Mouse (Mus musculus): ENCODE measurements at regions not wholly inside any gene's neighbourhood (a gene's known extent, or its start where the extent isn't known, plus 50 kb on each side); places are given as distances from the start of the nearest gene placed in this dataset.

- DNase-seq (ENCODE audit: extremely low spot score), result no peak
Observed at GRCm38 (mm10) chr2:178711587-178712080, 281.3 kb downstream of the Cdh26 start.

DNA sequence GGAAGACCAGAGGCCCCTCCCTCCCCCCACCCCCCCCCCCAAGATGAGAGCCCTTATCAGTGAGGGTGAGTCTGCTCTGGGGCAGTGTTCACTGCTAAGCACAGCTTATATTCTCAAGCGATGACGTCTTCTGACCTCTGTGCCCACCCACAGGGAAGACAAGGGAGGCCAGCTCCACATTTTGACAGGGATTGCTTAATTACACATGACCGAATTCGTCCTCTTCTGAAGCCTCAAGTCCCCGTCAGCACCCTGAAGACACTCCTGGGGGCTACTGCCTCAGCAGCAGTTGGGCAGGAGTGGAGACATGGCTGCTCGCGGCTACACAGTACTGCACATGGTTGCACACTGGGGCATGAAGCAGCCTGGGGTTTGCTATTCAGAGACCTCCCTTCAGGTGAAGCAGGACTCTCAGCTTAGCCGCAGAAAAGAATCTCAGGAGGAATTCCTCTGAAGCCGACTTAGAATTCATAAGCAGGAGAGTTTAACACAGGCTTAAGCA, 282.1 kb downstream of the Cdh26 start:
- no peak for DNase-seq (ENCODE audit: extremely low spot score)

DNA sequence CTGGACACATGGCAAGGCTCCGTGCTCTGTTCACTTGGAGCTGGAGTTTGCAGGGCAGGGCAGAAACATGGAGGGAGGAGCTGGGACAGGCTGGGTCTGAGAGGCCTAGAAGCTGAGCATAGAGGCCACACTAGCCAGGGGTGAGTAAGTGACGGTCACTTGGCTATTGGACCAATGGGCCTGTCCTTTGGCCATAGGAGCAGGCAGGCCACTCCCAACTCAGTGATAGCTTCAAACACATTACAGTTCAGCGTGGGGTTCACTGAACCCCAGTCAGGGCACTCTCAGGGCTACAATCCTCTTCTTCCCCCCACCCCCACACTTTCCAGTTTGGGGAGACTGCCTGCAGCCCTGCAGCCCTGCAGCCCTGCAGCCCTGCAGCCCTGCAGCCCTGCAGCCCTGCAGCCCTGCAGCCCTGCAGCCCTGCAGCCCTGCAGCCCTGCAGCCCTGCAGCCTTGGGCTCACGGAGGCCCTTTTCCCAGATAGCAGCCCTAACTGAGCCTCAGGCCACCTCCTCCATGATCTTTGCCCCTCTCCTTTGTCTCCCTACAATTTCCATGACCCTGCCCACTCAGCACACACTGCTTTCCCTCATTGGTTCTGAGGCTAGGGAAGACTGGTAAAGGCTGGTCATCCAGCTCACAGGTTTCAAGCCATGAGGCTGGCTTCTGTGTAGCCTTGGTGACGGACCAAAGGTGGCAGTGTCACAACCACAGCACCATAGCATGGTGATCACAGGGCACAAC, 285.3 kb downstream of the Cdh26 start:
- DNase-seq (ENCODE audit: extremely low spot score), result no peak

DNA sequence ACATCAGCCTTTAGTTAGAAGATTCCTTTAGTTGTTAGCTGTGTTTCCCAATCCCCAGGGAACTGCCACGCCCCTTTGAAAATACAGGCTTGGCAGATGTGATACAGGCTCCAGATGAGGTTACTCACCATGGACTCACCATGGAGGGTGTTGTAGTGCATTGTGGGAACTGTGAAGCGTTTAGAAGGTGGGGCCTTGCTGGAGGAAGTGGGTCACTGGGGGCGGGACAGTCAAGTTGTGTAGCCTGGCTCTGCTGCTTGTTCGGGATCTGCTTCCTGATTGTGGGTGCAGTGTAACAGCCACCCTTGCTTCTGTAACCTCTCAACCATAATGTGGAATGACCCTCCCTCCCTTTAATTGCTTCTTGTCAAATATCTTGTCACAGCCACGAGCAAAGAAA, 287.7 kb downstream of the Cdh26 start:
- no peak for DNase-seq (ENCODE audit: extremely low spot score)

DNA sequence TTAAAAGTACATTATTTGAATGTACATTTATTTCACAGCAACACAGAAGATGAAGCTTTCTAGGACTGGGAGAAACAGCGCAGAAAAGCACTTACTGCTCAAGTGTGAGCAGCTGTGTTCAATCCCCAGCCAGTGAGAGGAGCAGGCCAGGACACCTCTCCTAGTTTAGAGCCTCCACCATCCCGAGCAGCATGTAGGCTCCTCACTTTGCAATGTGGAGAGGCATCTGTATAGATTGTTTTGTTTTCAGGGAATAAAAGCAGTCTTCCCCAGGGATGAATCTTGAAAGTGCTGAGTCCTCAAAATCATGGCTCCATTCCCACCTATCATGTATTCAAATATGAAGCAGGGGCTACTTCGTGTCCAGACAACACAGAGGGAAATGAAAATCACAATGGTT, 293.1 kb downstream of the Cdh26 start:
- no peak for DNase-seq (ENCODE audit: extremely low spot score)

DNA sequence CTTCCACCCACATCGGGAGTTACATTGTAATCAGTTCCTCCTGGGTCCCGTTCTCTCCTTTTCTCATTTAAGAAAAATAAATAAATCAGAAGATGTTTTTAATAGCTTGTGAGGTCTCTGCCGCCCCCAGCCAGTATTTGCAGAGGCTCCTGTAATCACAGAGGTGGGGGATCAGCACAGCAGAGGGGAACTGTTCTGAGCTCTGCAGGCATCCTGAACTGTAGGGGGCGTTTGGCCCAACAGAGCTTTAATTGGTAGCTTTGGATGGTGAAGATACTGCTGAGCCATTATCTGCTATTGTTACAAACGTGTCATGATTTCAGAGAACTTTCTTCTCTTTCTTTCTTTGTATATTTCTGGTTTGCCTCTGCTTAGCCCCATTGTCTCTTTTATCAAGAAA, 293.9 kb downstream of the Cdh26 start:
- no peak for DNase-seq (ENCODE audit: extremely low spot score)

GRCm38 (mm10) chr2:178727930-178728793, 297.8 kb downstream of the Cdh26 start:
- DNase-seq (ENCODE audit: extremely low spot score), result peak; percentile 45

- DNase-seq (ENCODE audit: extremely low spot score), result no peak
Observed at GRCm38 (mm10) chr2:178728794-178729120, 298.4 kb downstream of the Cdh26 start.

DNA sequence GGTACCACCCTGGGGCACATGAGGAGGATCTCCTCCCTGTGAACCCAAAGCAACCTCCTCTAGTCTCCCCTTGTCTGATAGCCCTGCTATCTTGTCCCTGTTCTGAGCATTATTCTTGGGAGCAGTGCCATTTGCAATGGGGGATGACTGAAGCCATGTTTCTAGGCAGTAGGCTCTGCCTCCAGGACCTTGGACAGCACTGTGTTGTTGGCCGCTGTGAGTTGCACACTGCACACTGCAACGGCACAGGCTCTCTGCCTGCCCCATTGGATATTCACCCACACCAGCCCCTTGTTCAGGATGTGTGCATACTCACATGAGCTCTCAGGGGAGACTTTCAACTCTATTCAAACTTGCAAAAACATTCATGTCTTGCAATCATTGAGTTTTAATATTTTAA, 304.8 kb downstream of the Cdh26 start:
- DNase-seq (ENCODE audit: extremely low spot score), result no peak

DNA sequence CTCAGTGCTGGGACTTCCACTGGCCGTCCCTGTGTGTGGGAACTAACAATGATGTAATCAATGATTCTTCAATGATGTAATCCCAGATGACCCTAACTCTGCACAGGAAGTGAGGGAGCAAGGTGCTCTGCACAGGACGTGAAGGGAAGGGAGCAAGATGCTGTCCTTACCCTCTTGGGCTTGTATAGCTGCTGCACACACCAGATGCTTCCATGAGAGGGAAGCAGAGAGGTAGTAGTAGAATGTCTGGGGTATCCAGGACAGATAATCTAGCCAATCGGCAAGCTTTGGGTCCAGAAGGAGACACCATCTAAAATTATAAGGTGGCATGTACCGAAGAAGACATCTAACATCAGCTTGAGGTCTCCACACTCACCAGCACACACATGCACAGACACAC, 314.3 kb downstream of the Cdh26 start:
- no peak for DNase-seq (ENCODE audit: extremely low spot score)

GRCm38 (mm10) chr2:178745296-178746015, 315.1 kb downstream of the Cdh26 start:
- DNase-seq (ENCODE audit: extremely low spot score), result no peak

DNA sequence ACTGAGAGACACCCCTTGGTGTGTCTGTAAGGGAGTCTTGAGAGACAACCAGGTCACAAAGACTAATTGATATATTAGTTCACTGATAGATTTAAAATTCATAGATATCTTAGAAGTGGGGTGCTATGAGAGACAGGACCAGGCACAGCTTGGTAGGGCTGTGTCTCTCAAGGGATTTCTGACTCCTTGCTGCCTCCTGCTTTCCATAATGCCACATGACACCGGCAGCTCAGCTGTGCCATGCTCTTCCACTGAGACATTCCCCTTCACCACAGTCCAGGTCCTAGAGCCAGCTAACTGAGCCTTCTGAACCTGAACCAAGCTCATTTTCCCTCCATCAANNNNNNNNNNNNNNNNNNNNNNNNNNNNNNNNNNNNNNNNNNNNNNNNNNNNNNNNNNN, 320.9 kb downstream of the Cdh26 start:
- DNase-seq (ENCODE audit: extremely low spot score), result no peak

DNA sequence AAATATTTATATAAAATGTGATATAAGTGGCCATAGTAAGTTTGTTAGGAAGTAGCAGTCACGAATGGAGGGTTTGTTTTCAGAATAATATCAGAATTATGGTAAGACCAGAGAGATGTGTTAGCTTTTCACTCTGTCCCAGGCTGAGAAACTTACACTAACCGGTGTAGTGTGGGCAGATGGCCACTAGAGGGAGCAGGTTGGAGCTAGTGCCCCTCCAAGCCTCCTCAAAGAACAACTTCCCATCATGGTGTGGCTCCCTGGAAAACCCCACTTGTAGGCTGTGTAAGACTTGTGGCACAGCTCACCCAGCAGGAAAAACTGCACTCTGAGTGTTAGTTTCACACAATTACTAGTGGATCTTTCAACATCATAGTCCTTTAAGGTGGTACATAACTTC, 328.0 kb downstream of the Cdh26 start:
- peak; percentile 66 for DNase-seq (ENCODE audit: extremely low spot score)

GRCm38 (mm10) chr2:178768526-178768925, 338.2 kb downstream of the Cdh26 start:
- DNase-seq (ENCODE audit: extremely low spot score), result no peak

DNA sequence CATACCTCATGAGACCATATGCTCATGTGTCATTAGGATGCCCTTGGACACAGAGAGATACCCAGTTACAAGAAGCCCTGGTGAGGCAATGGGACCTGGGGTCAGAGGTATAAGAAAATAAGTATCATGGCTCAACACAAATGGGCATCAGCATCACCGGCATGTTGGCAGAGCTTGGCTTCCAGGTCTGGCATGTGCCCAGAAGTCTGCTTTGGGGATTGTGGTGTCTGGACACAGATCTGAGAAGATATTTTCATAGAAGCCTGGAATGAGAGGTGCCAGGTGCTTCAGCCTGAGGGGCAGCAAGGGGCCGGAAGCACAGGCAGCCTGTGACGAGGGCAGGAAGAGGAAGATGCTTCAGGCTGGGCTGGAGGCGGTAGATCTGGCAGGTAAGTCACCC, 338.7 kb downstream of the Cdh26 start:
- DNase-seq (ENCODE audit: extremely low spot score), result no peak

DNA sequence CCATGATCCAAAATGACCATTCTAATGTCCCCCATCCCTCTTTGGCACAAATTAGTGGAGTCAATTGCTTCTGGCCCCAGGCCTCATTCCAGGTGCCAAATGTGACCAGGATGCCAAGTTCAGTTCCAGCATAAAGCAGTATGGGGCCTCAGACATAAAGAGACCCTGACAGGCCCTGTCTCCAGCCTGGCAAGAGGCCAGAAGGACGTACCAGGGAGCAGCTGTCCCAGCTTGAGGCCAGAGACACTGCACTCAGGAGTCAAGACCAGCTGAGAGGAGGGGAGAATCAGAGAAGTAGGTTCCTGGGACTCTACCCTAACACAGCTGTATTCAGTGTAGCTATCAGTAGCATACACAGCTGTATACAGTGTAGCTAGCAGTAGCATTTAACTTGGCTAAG, 341.1 kb downstream of the Cdh26 start:
- DNase-seq (ENCODE audit: extremely low spot score), result no peak

GRCm38 (mm10) chr2:178771881-178772280, 341.6 kb downstream of the Cdh26 start:
- DNase-seq (ENCODE audit: extremely low spot score), result no peak

DNA sequence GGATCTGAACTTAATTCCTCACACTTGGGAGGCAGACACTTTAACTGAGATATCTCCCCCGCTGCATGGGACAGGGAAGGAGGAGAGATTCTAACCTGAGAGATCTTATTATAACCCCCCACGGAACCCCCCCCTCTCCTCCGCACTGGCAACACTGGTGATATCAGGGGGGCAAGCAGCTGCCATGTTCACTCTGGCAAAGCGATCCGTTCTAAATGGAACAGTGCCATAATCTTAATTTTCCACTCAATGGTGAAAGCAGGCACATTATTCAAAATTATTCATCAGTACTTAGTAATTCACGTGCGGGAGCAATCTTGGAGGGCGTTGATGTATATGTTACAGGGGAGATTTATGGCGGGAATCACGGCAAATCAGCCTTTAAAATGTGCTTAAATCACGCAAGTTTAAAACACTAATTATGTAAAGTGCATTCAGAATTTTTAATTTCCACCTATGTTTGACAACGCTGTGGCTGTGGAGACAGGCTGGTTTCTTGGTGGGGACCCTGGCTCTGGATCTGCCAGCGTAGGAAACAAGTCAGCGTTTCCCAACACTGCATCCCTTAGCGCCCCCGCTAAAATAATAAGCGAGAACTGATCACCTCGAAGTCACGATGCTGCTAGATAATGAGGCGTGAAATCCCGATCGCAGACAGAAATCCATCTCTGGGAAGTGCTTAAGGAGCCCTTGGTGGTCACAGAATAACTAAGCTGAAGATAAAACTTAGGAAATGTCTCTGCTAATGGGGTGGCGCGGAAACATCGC, 354.7 kb downstream of the Cdh26 start:
- DNase-seq (ENCODE audit: extremely low spot score), result no peak

DNA sequence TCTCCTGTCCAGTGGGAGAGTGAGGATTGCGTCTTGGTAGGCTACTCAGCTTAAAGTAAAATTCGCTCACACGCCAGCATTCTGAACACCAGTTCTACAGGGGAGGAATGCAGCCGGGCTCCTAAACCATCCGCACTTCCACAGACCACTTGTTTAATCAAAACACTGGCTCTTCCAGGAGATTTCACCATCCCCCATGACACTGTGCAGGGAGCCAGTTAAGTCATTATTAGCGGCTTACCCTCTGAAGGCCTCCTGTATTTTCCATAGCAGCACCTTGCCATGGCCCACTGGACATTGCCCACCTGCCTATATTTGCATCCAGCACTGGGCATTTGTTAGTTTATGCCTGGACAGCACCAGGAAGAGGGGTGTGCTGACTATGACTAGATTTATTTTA, 355.5 kb downstream of the Cdh26 start:
- no peak for DNase-seq (ENCODE audit: extremely low spot score)

- no peak for DNase-seq (ENCODE audit: extremely low spot score)
Observed at GRCm38 (mm10) chr2:178795841-178796240, 365.5 kb downstream of the Cdh26 start.

GRCm38 (mm10) chr2:178801464-178801863, 371.1 kb downstream of the Cdh26 start:
- no peak for DNase-seq (ENCODE audit: extremely low spot score)

DNA sequence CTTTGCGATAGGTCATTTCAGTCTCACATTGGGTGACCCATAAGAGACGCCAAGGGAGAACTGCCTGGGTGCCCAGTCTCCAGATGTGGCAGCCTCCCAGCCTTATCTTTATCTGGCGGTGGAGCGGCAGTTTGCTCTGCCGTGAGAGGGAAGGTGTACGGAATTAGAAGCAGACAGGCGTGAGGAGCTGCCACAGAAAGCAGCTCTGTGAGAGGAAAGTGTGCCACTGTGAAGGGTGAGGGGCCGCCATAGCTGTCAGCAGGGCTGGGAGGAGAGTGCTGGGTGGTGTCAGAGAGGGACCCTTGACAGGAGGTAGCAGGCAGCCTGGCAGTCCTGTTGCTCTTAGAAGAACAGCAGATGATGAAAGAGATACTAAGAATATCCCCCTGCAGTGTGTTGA, 375.0 kb downstream of the Cdh26 start:
- no peak for DNase-seq (ENCODE audit: extremely low spot score)
